Mouse (Mus musculus): ENCODE measurements at regions not wholly inside any gene's neighbourhood (a gene's known extent, or its start where the extent isn't known, plus 50 kb on each side); places are given as distances from the start of the nearest gene placed in this dataset.

GRCm38 (mm10) chr11:37446626-37447025 lies 210.9 kb upstream of the Tenm2 start:
- no peak for ATAC-seq (ENCODE audit: insufficient read depth)
- Histone ChIP-seq H3K9ac (no peak overlapping the region), H3K4me3 (replicated peaks) (no peak overlapping the region), H3K27me3 (no peaks in the 10 kb centered on the region), H3K9me3 (replicated peaks) (no peaks in the 10 kb centered on the region), H3K36me3 (replicated peaks) (no peaks in the 10 kb centered on the region), H3K27ac (replicated peaks) (no peak overlapping the region), H3K4me2 (no peak overlapping the region), H3K4me1 (replicated peaks) (no peaks in the 10 kb centered on the region)
- WGBS (ENCODE audit: insufficient replicate concordance) = 38% methylated on average over 1 of the region's 1 CpGs

- ATAC-seq (ENCODE audit: insufficient read depth) = no peak
- Histone ChIP-seq H3K9me3 (replicated peaks) (no peaks in the 10 kb centered on the region), H3K27me3 (no peaks in the 10 kb centered on the region), H3K36me3 (replicated peaks) (no peaks in the 10 kb centered on the region), H3K4me2 (no peak overlapping the region), H3K4me3 (replicated peaks) (no peak overlapping the region), H3K4me1 (replicated peaks) (no peaks in the 10 kb centered on the region), H3K9ac (no peak overlapping the region), H3K27ac (replicated peaks) (no peak overlapping the region)
- 33% methylated on average over 2 of the region's 2 CpGs for WGBS (ENCODE audit: insufficient replicate concordance)
Observed at GRCm38 (mm10) chr11:37442781-37443180, 207.0 kb upstream of the Tenm2 start.

- 67% methylated on average over 2 of the region's 2 CpGs for WGBS (ENCODE audit: insufficient replicate concordance)
- Histone ChIP-seq H3K4me1 (replicated peaks) (no peaks in the 10 kb centered on the region), H3K4me3 (replicated peaks) (no peak overlapping the region), H3K36me3 (replicated peaks) (no peaks in the 10 kb centered on the region), H3K4me2 (no peak overlapping the region), H3K27me3 (no peaks in the 10 kb centered on the region), H3K9me3 (replicated peaks) (no peaks in the 10 kb centered on the region), H3K9ac (no peak overlapping the region), H3K27ac (replicated peaks) (no peak overlapping the region)
- ATAC-seq (ENCODE audit: insufficient read depth) = no peak
Observed at GRCm38 (mm10) chr11:37434600-37434999, 198.8 kb upstream of the Tenm2 start.

DNA sequence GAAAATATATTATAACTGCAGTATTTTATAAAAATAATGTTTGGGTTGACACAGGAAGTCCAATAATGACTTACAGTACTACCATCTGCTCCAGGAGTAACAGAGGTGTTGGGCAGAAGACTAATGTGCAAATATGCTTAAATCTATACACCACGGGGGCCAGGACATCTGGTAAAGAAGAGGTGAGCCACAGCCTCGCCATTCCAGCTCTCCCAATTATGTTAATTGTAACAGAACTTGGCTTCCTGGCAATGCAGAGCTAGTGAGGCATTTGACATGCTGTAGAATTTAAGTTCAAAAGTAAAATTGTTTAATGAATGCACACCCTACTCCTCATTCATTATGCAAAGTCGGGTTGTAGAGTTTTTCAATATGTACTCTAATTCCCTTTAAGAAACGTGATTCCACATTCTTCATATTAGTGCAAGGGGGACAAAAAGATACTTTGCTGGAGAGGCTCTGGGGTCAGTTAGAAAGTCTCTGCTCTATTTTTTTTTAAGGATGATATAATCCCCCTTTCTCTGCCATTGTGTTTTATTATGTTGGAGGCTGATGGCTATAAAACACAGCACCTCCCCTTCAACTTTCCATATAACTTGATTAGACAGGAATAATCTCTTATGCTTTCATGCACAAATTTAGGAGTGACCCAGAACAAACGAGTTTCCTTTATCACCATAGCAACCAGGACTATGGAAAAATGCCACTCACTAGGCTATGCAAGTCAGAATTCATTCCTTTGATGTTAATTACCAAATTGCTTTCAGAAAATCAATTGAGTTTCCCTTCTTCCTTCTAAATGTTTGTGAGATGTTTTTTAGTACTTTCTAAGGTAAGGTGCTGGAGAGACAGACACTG lies 188.8 kb upstream of the Tenm2 start:
- Histone ChIP-seq H3K9ac (no peak overlapping the region), H3K27me3 (no peaks in the 10 kb centered on the region), H3K27ac (replicated peaks) (no peak overlapping the region), H3K4me3 (replicated peaks) (no peak overlapping the region), H3K4me2 (no peak overlapping the region), H3K36me3 (replicated peaks) (no peaks in the 10 kb centered on the region), H3K9me3 (replicated peaks) (no peaks in the 10 kb centered on the region), H3K4me1 (replicated peaks) (no peaks in the 10 kb centered on the region)
- 41% methylated on average over 5 of the region's 5 CpGs for WGBS (ENCODE audit: insufficient replicate concordance)
- ATAC-seq (ENCODE audit: insufficient read depth) = no peak

DNA sequence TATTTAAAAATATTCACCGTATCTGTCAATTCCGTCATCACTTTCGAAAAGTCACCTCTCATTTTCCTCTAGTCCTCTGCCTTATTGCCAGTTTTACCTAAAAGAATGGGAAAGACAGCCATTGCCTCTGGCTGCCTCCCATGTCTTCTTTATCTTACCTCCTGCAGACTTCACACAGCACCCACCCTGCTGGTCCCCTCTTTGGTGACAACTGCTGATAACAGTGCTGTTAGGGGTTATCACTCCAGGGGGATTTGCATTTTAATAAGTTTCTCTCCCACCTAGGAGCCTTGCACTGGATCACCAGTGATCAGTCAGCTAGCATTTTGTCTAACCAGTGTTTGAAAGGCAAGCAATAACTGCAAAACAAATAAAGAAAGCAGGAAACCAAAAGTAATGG lies 177.1 kb upstream of the Tenm2 start:
- Histone ChIP-seq H3K9me3 (replicated peaks) (no peaks in the 10 kb centered on the region), H3K4me1 (replicated peaks) (peaks cover 6% of the 10 kb centered on the region; the same call in 1 of the 2 replicates), H3K4me3 (replicated peaks) (no peak overlapping the region), H3K4me2 (peak overlapping the region; percentile 21; the same call in 1 of the 2 replicates), H3K9ac (no peak overlapping the region), H3K36me3 (replicated peaks) (no peaks in the 10 kb centered on the region), H3K27ac (replicated peaks) (no peak overlapping the region), H3K27me3 (no peaks in the 10 kb centered on the region)
- WGBS (ENCODE audit: insufficient replicate concordance) = 36% methylated on average over 3 of the region's 3 CpGs
- peak; percentile 89 for ATAC-seq (ENCODE audit: insufficient read depth)

DNA sequence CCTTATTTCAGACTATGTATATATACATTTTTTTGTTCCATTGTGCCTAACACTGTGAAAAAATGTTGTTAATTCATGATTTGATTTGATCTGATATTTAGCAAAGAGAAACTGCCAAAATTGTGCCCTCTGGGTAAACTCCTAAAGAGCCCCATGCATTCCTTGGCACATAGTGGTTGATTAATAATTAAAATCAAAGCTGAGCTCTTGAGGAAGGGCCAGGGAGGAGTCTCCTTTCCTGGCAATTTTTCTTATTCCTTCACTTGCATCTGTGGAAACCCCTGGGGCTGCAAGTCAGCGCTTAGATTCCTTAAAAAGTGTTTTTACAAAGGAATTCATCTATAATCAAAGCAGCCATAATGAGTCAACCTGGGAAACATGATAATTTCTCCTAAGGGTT lies 132.2 kb upstream of the Tenm2 start:
- H3K4me3 ChIP-seq (replicated peaks) = no peak overlapping the region
- no peaks in the 10 kb centered on the region for H3K36me3 ChIP-seq (replicated peaks)
- no peak overlapping the region for H3K27ac ChIP-seq (replicated peaks)
- no peak overlapping the region for H3K4me2 ChIP-seq
- no peaks in the 10 kb centered on the region for H3K27me3 ChIP-seq
- H3K4me1 ChIP-seq (replicated peaks) = no peaks in the 10 kb centered on the region
- H3K9ac ChIP-seq = no peak overlapping the region
- no peak for ATAC-seq (ENCODE audit: insufficient read depth)
- H3K9me3 ChIP-seq (replicated peaks) = no peaks in the 10 kb centered on the region
- WGBS (ENCODE audit: insufficient replicate concordance) = 37% methylated on average over 1 of the region's 1 CpGs

- no peak overlapping the region for H3K27ac ChIP-seq (replicated peaks)
- WGBS (ENCODE audit: insufficient replicate concordance) = 66% methylated on average over 2 of the region's 2 CpGs
- H3K27me3 ChIP-seq = no peaks in the 10 kb centered on the region
- H3K9ac ChIP-seq = no peak overlapping the region
- ATAC-seq (ENCODE audit: insufficient read depth) = no peak
- no peak overlapping the region for H3K4me2 ChIP-seq
- H3K4me3 ChIP-seq (replicated peaks) = no peak overlapping the region
- H3K9me3 ChIP-seq (replicated peaks) = no peaks in the 10 kb centered on the region
- H3K4me1 ChIP-seq (replicated peaks) = no peaks in the 10 kb centered on the region
- no peaks in the 10 kb centered on the region for H3K36me3 ChIP-seq (replicated peaks)
Observed at GRCm38 (mm10) chr11:37364430-37364829, 128.7 kb upstream of the Tenm2 start.

- no peak overlapping the region for H3K4me3 ChIP-seq (replicated peaks)
- H3K9me3 ChIP-seq (replicated peaks) = no peaks in the 10 kb centered on the region
- no peaks in the 10 kb centered on the region for H3K36me3 ChIP-seq (replicated peaks)
- H3K27me3 ChIP-seq = no peaks in the 10 kb centered on the region
- no peak overlapping the region for H3K9ac ChIP-seq
- no peak overlapping the region for H3K27ac ChIP-seq (replicated peaks)
- ATAC-seq (ENCODE audit: insufficient read depth) = no peak
- H3K4me1 ChIP-seq (replicated peaks) = no peaks in the 10 kb centered on the region
- WGBS (ENCODE audit: insufficient replicate concordance) = 58% methylated on average over 2 of the region's 2 CpGs
- no peak overlapping the region for H3K4me2 ChIP-seq
Observed at GRCm38 (mm10) chr11:37355074-37355473, 119.3 kb upstream of the Tenm2 start.

DNA sequence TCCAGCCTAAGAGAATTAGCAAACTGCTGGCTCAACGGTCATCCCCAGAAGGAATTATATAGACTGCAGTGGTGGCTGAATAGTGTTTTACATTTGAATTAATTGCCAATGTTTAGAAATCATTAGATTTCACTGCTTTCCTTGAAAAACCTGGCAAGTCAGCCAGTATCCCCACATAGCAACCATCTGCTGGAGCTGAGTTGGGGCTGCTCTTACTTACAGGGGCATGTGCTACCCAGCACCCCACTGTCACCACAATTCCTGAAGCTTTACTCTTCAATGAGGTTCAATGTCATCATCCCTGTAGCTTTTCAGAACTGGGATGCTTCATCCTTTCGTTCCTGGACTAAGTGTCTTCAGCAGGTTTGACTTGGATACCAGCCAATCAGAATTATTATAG lies 73.9 kb upstream of the Tenm2 start:
- Histone ChIP-seq H3K9me3 (replicated peaks) (no peaks in the 10 kb centered on the region), H3K27me3 (no peaks in the 10 kb centered on the region), H3K4me1 (replicated peaks) (no peaks in the 10 kb centered on the region), H3K4me2 (no peak overlapping the region), H3K9ac (no peak overlapping the region), H3K27ac (replicated peaks) (no peak overlapping the region), H3K4me3 (replicated peaks) (no peak overlapping the region), H3K36me3 (replicated peaks) (no peaks in the 10 kb centered on the region)
- ATAC-seq (ENCODE audit: insufficient read depth) = no peak
- WGBS (ENCODE audit: insufficient replicate concordance) = 67% methylated on average over 2 of the region's 2 CpGs

DNA sequence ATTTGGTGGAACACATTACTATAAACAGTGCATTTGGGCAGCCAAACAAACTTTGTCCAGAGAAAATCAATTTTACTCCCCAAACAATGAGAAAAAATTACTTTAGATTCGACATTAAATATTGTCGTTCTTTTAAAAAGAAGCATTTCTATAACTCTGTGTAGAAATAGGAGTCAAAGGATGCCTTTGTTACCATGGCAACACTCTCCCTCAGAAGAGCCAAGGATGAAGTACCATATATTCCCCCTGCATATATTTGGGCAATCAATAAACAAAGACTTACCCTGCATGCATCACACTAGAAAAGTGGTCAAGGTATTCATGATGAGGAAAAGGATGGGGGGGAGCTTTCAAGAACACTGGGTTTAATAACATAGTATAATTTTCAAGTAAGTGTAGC lies 70.9 kb upstream of the Tenm2 start:
- Histone ChIP-seq H3K36me3 (replicated peaks) (no peaks in the 10 kb centered on the region), H3K27ac (replicated peaks) (no peak overlapping the region), H3K4me2 (no peak overlapping the region), H3K4me3 (replicated peaks) (no peak overlapping the region), H3K9ac (no peak overlapping the region), H3K9me3 (replicated peaks) (no peaks in the 10 kb centered on the region), H3K27me3 (no peaks in the 10 kb centered on the region), H3K4me1 (replicated peaks) (no peaks in the 10 kb centered on the region)
- no peak for ATAC-seq (ENCODE audit: insufficient read depth)
- WGBS (ENCODE audit: insufficient replicate concordance) = 59% methylated on average over 2 of the region's 2 CpGs
